Mouse (Mus musculus) heart, postnatal 0 days (tissue): Measurements from ENCODE around the gene Hspa12a.

Source experiments
- CTCF ChIP-seq: IDR thresholded peaks from 2 replicates; pipeline ENCODE4 v1.5.1; 2016; ENCODE audit warnings: antibody characterized with exemption, control low read depth, low read depth
- EP300 ChIP-seq: IDR thresholded peaks from 2 replicates; pipeline ENCODE4 v1.6.1; 2016; ENCODE audit warnings: antibody characterized with exemption, low read depth

DNA sequence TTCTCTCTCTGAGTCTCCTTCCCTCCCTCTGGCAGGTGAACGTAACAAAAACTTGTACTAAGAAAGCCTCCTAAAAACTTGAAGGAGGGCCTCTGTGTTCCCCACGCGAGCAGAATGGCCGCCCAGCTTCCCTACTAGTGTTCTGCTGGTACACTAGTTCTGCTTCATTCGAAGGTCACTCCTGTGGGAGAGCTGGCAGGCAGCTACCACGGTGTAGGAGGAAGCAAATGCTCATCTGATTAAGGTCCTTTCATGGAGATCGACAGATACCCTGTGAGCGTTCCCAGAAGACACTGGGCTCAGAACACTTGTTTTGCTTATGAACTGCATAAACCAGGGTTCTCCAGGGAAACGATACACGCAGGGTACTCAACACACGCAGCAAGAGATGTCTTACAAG is 126.1 kb downstream of the Hspa12a start:
- no peak for TF ChIP-seq EP300
- no peak for TF ChIP-seq CTCF
